Mouse (Mus musculus): ENCODE results near the gene Cyp2c40. TPM values are rescaled to one million over a fixed set of nuclear protein-coding genes. Genes with fewer than 3 reads are reported as not detected.

Gene Cyp2c40
- not detected for polyA plus RNA-seq (2017; shearing (Covaris generic))

GRCm38 (mm10) chr19:39812714-39813113 lies at the start of gene Cyp2c40:
Gene Cyp2c40, minus strand, starts transcription at chr19:39812814.

GRCm38 (mm10) chr19:39740920-39741319 lies 71.7 kb downstream of the Cyp2c40 start, which contains the start of gene Cyp2c68:
Gene Cyp2c68, minus strand, starts transcription at chr19:39741054.

Other genes starting within 250 kb of the Cyp2c40 start
- not detected for gene Cyp2c67, start 163.8 kb downstream of the Cyp2c40 start, polyA plus RNA-seq (2017; shearing (Covaris generic))
- gene Cyp2c68, start 71.8 kb downstream of the Cyp2c40 start, polyA plus RNA-seq (2017; shearing (Covaris generic)) = not detected
- gene Cyp2c69, start 74.0 kb upstream of the Cyp2c40 start, polyA plus RNA-seq (2017; shearing (Covaris generic)) = not detected
- gene Cyp2c37, start 179.6 kb upstream of the Cyp2c40 start, polyA plus RNA-seq (2017; shearing (Covaris generic)) = not detected

Data from inflammation-experienced regulatory T-cells, adult 16 weeks (primary cell).